Mouse (Mus musculus): ENCODE measurements around the gene Krcc1.

DNA sequence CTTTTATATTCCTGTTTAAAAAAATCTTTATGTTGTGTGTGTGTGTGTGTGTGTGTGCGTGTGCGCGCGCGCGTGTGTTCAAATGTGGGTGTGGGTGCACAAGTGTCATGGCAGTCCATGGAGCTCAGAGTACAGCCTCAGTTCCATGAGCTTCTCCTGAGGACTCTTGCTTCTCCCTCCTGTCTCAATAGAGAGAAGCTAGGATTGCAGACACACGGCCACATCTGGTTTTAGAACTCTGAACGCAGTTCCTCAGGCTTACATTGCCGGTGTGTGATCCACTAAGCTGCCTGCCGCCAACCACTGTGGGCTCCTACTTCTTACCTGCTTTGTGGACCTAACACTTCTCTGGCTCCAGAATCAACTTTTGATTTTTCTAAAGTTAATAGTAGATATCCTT is 15.3 kb upstream of the Krcc1 start:
- TF ChIP-seq CTCF (IDR thresholded peaks at IDR 0.05), result no peak
- TF ChIP-seq EP300 (IDR thresholded peaks at IDR 0.05), result no peak

Measured in lung, postnatal 0 days (tissue).